Mouse (Mus musculus): ENCODE data around the gene Hspb6. TPM values are rescaled to one million over a fixed set of nuclear protein-coding genes. Genes with fewer than 3 reads are reported as not detected.

Hspb6 gene
- total RNA-seq, 2 experiments from 2014 or later: 4.7 to 5.5 TPM

GRCm38 (mm10) chr7:30584339-30584738 is 32.4 kb downstream of the Hspb6 start:
- no peak for DNase-seq
- intact Hi-C loops (cut with DNase I): no loop called here

- intact Hi-C loops (cut with DNase I): no loop called here
- DNase-seq: no peak
Measured at GRCm38 (mm10) chr7:30585170-30585569, 33.2 kb downstream of the Hspb6 start.

GRCm38 (mm10) chr7:30586455-30587020 is 34.6 kb downstream of the Hspb6 start:
- DNase-seq: no peak
- intact Hi-C loops (cut with DNase I): no loop called here

GRCm38 (mm10) chr7:30587842-30588667 is 36.1 kb downstream of the Hspb6 start:
- DNase-seq: peak; percentile 44
- intact Hi-C loops (cut with DNase I): no loop called here

- DNase-seq: peak; percentile 98
- intact Hi-C loops (cut with DNase I): no loop called here
Measured at GRCm38 (mm10) chr7:30588676-30589434, 36.9 kb downstream of the Hspb6 start, which contains the start of gene Kmt2b. Gene Kmt2b, minus strand, starts transcription at chr7:30588726.

GRCm38 (mm10) chr7:30589435-30590301 is 37.7 kb downstream of the Hspb6 start:
- DNase-seq: peak; percentile 93
- intact Hi-C loops (cut with DNase I): no loop called here

GRCm38 (mm10) chr7:30590927-30591604 is 39.1 kb downstream of the Hspb6 start:
- no peak for DNase-seq
- intact Hi-C loops (cut with DNase I): no loop called here

- no peak for DNase-seq
- intact Hi-C loops (cut with DNase I): no loop called here
Measured at GRCm38 (mm10) chr7:30591605-30591951, 39.6 kb downstream of the Hspb6 start.

GRCm38 (mm10) chr7:30592772-30593423 is 40.9 kb downstream of the Hspb6 start:
- DNase-seq: no peak
- intact Hi-C loops (cut with DNase I): no loop called here

- peak; percentile 38 for DNase-seq
- intact Hi-C loops (cut with DNase I): no loop called here
Measured at GRCm38 (mm10) chr7:30593579-30594509, 41.9 kb downstream of the Hspb6 start.

GRCm38 (mm10) chr7:30594510-30595024 is 42.6 kb downstream of the Hspb6 start:
- no peak for DNase-seq
- intact Hi-C loops (cut with DNase I): no loop called here

GRCm38 (mm10) chr7:30596093-30596492 is 44.1 kb downstream of the Hspb6 start:
- intact Hi-C loops (cut with DNase I): no loop called here
- DNase-seq: no peak

- DNase-seq: no peak
- intact Hi-C loops (cut with DNase I): no loop called here
Measured at GRCm38 (mm10) chr7:30596811-30597210, 44.8 kb downstream of the Hspb6 start.

- DNase-seq: no peak
- intact Hi-C loops (cut with DNase I): no loop called here
Measured at GRCm38 (mm10) chr7:30598786-30599185, 46.8 kb downstream of the Hspb6 start, which contains the start of gene Zbtb32. Gene Zbtb32, minus strand, starts transcription at chr7:30598909.

- peak; percentile 95 for DNase-seq
- intact Hi-C loops (cut with DNase I): no loop called here
Measured at GRCm38 (mm10) chr7:30599933-30600353, 48.0 kb downstream of the Hspb6 start.

GRCm38 (mm10) chr7:30600651-30601050 is 48.7 kb downstream of the Hspb6 start:
- intact Hi-C loops (cut with DNase I): no loop called here
- DNase-seq: peak; percentile 22

GRCm38 (mm10) chr7:30602583-30602982 is 50.6 kb downstream of the Hspb6 start:
- intact Hi-C loops (cut with DNase I): no loop called here
- DNase-seq: no peak

- intact Hi-C loops (cut with DNase I): no loop called here
- DNase-seq: no peak
Measured at GRCm38 (mm10) chr7:30604424-30604823, 52.4 kb downstream of the Hspb6 start.

Measured in left cerebral cortex, postnatal 4 days (tissue).